Mouse (Mus musculus): ENCODE results near the gene Ngdn. TPM values are rescaled to one million over a fixed set of nuclear protein-coding genes. Genes with fewer than 3 reads are reported as not detected.
"Not testable (repeated sequence)": the region's sequence is repeated elsewhere in the genome, so short reads cannot be mapped to it uniquely, and the experiment has no call there.

Gene Ngdn
- polyA plus RNA-seq, 1 experiment from 2014 or later, result 87.2 TPM

DNA sequence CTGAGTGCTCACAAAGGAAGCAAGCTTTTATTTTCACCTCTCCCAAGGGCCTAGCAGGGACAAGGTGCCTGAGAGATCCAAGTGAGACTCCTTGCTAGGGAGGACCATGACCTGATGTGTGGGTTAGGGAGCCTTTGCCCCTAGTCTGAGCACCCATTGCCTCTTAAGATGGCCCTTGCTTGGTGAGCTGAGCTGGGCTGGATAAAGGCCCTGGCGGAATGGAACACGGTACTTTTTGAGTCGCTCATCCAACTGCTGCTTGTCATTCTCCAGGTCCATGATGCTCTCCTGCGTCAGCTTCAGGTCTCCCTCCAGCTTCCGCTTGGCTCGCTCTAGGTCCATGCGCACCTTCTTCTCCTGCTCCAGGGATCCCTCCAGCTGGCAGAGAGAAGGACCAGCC is 33.3 kb upstream of the Ngdn start:
- Histone ChIP-seq H3K27me3 (replicated peaks; ENCODE audit: control insufficient read depth, insufficient read depth, low read length) (no peaks in the 10 kb centered on the region), H3K4me2 (ENCODE audit: low read depth, low read length) (no peak overlapping the region), H3K9ac (ENCODE audit: low read depth, low read length) (no peak overlapping the region), H3K4me1 (ENCODE audit: control insufficient read depth, insufficient read depth, low read length) (no peaks in the 10 kb centered on the region), H3K27ac (ENCODE audit: low read length) (no peak overlapping the region), H3K4me3 (ENCODE audit: low read length) (no peak overlapping the region), H3K9me3 (ENCODE audit: control insufficient read depth, low read length) (no peaks in the 10 kb centered on the region), H3K36me3 (ENCODE audit: control insufficient read depth, insufficient read depth, low read length) (no peaks in the 10 kb centered on the region)
- no peak for ATAC-seq
- WGBS, result 98% methylated on average over 7 of the region's 7 CpGs

GRCm38 (mm10) chr14:54988350-54988874 is 26.8 kb upstream of the Ngdn start:
- not testable (repeated sequence) for H3K9ac ChIP-seq (ENCODE audit: low read depth, low read length); H3K36me3 ChIP-seq (ENCODE audit: control insufficient read depth, insufficient read depth, low read length); H3K9me3 ChIP-seq (ENCODE audit: control insufficient read depth, low read length); H3K4me3 ChIP-seq (ENCODE audit: low read length); ATAC-seq; H3K4me2 ChIP-seq (ENCODE audit: low read depth, low read length); H3K4me1 ChIP-seq (ENCODE audit: control insufficient read depth, insufficient read depth, low read length); H3K27me3 ChIP-seq (replicated peaks; ENCODE audit: control insufficient read depth, insufficient read depth, low read length); H3K27ac ChIP-seq (ENCODE audit: low read length)
- WGBS, result 92% methylated on average over 9 of the region's 9 CpGs

DNA sequence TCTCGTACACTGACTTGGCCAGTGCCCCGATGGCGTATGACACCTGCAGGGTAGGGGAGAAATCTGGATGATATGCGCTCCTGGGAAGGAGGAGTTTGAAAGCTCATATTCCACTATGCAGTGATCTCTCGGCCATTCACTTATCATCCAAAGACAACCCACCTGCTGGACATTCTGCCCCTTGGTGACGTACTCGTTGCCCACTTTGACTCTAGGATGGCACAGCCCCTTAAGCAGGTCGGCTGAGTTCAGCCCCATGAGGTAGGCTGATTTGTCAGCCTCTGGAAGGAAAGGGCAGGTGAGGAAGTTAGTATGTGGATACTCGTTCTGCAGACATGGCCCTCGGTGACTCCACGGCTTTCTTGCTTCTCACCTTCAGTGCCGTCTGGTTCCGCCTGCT is 26.4 kb upstream of the Ngdn start:
- no peak overlapping the region for H3K4me2 ChIP-seq (ENCODE audit: low read depth, low read length)
- H3K27ac ChIP-seq (ENCODE audit: low read length), result no peak overlapping the region
- H3K27me3 ChIP-seq (replicated peaks; ENCODE audit: control insufficient read depth, insufficient read depth, low read length), result no peaks in the 10 kb centered on the region
- H3K4me1 ChIP-seq (ENCODE audit: control insufficient read depth, insufficient read depth, low read length), result peaks cover 5% of the 10 kb centered on the region; the same call in 1 of the 2 replicates
- no peak overlapping the region for H3K4me3 ChIP-seq (ENCODE audit: low read length)
- no peaks in the 10 kb centered on the region for H3K36me3 ChIP-seq (ENCODE audit: control insufficient read depth, insufficient read depth, low read length)
- H3K9ac ChIP-seq (ENCODE audit: low read depth, low read length), result no peak overlapping the region
- no peak for ATAC-seq
- H3K9me3 ChIP-seq (ENCODE audit: control insufficient read depth, low read length), result no peaks in the 10 kb centered on the region
- whole genome bisulfite sequencing, result 90% methylated on average over 13 of the region's 13 CpGs

GRCm38 (mm10) chr14:54989886-54990441 is 25.3 kb upstream of the Ngdn start:
- Histone ChIP-seq H3K4me3 (ENCODE audit: low read length) (no peak overlapping the region), H3K4me1 (ENCODE audit: control insufficient read depth, insufficient read depth, low read length) (peaks cover 7% of the 10 kb centered on the region; the same call in 1 of the 2 replicates), H3K9ac (ENCODE audit: low read depth, low read length) (no peak overlapping the region), H3K4me2 (ENCODE audit: low read depth, low read length) (no peak overlapping the region), H3K27me3 (replicated peaks; ENCODE audit: control insufficient read depth, insufficient read depth, low read length) (no peaks in the 10 kb centered on the region), H3K27ac (ENCODE audit: low read length) (no peak overlapping the region), H3K9me3 (ENCODE audit: control insufficient read depth, low read length) (no peaks in the 10 kb centered on the region), H3K36me3 (ENCODE audit: control insufficient read depth, insufficient read depth, low read length) (no peaks in the 10 kb centered on the region)
- 88% methylated on average over 8 of the region's 8 CpGs for WGBS
- no peak for ATAC-seq

DNA sequence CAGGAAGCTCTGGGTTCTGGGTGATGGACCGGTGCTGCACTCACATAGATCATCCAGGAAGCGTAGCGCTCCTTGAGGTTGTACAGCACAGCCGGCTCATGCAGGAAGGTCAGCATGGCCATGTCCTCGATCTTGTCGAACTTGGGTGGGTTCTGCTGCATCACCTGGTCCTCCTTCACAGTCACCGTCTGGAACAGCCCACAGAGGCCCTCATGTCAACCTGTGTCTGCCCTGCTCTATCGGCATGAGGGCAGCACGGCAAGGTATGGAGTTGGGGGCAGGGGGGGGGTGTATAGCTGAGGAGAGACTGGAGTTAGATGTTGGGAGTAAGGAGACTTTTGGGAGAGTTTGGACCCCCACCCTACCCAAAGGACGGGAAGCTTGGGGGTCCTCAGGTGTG is 23.1 kb upstream of the Ngdn start:
- H3K27me3 ChIP-seq (replicated peaks; ENCODE audit: control insufficient read depth, insufficient read depth, low read length), result no peaks in the 10 kb centered on the region

GRCm38 (mm10) chr14:54993636-54994035 is 21.6 kb upstream of the Ngdn start:
- no peaks in the 10 kb centered on the region for H3K27me3 ChIP-seq (replicated peaks; ENCODE audit: control insufficient read depth, insufficient read depth, low read length)
- ATAC-seq, result peak; percentile 70
- no peaks in the 10 kb centered on the region for H3K9me3 ChIP-seq (ENCODE audit: control insufficient read depth, low read length)
- no peak overlapping the region for H3K4me2 ChIP-seq (ENCODE audit: low read depth, low read length)
- 35% methylated on average over 10 of the region's 10 CpGs for WGBS
- no peak overlapping the region for H3K27ac ChIP-seq (ENCODE audit: low read length)
- peaks cover 7% of the 10 kb centered on the region; the same call in 1 of the 2 replicates for H3K4me1 ChIP-seq (ENCODE audit: control insufficient read depth, insufficient read depth, low read length)
- no peaks in the 10 kb centered on the region for H3K36me3 ChIP-seq (ENCODE audit: control insufficient read depth, insufficient read depth, low read length)
- no peak overlapping the region for H3K4me3 ChIP-seq (ENCODE audit: low read length)
- H3K9ac ChIP-seq (ENCODE audit: low read depth, low read length), result peak overlapping the region; percentile 6; the same call in 1 of the 2 replicates

More for the DNA sequence above, 23.1 kb upstream of the Ngdn start:
- no peak for ATAC-seq
- no peak overlapping the region for H3K4me3 ChIP-seq (ENCODE audit: low read length)
- 89% methylated on average over 10 of the region's 10 CpGs for WGBS
- H3K9ac ChIP-seq (ENCODE audit: low read depth, low read length), result no peak overlapping the region
- no peak overlapping the region for H3K4me2 ChIP-seq (ENCODE audit: low read depth, low read length)
- no peaks in the 10 kb centered on the region for H3K36me3 ChIP-seq (ENCODE audit: control insufficient read depth, insufficient read depth, low read length)
- H3K4me1 ChIP-seq (ENCODE audit: control insufficient read depth, insufficient read depth, low read length), result peaks cover 7% of the 10 kb centered on the region; the same call in 1 of the 2 replicates
- H3K27ac ChIP-seq (ENCODE audit: low read length), result no peak overlapping the region
- no peaks in the 10 kb centered on the region for H3K9me3 ChIP-seq (ENCODE audit: control insufficient read depth, low read length)

DNA sequence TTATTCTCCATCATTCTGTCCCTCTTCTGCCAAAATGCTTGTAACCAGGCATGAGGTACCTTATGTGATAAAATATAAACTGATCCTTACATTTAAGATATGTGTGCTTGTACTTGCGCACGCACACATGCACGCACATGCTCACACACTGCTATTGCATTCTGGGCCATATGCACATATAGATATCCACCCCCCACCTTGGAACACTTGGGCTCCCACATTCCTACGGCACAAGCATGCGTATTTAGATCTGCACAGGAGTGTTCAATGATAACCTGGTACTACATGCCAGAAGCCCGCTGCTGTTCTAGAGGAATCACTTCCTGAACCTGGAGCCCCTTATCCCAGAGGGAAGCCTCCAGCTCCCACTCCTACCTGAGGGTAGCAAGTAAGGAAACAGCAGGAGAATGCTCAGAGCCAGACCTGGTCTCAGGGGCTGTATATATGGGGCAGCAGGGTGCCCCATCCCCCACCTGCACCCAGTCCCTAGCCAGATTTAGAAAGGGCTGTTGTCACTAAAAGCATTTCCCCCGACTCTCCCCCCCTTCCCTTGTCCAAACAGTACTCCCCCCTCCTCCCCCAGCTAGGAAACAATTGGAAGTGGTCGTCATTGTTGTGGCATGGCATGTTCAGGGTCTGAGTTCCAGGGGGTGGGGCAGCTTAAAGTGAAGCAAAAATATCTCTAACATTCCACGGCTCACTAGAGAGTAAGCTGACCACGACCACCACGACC is 21.0 kb upstream of the Ngdn start, which contains the start of gene Myh7:
TSS of gene Myh7 (minus strand) at position 491 of the 733 bp plus-strand sequence.
- H3K9me3 ChIP-seq (ENCODE audit: control insufficient read depth, low read length), result no peaks in the 10 kb centered on the region
- H3K4me3 ChIP-seq (ENCODE audit: low read length), result no peak within 1 kb of the TSS
- H3K27me3 ChIP-seq (replicated peaks; ENCODE audit: control insufficient read depth, insufficient read depth, low read length), result no peaks in the 10 kb centered on the region
- peak within 1 kb of the TSS; percentile 18; the same call in 1 of the 2 replicates for H3K9ac ChIP-seq (ENCODE audit: low read depth, low read length)
- ATAC-seq, result no peak
- H3K36me3 ChIP-seq (ENCODE audit: control insufficient read depth, insufficient read depth, low read length), result no peaks in the 10 kb centered on the region
- H3K27ac ChIP-seq (ENCODE audit: low read length), result no peak within 1 kb of the TSS
- peaks cover 7% of the 10 kb centered on the region; the same call in 1 of the 2 replicates for H3K4me1 ChIP-seq (ENCODE audit: control insufficient read depth, insufficient read depth, low read length)
- 52% methylated on average over 11 of the region's 11 CpGs for WGBS
- no peak within 1 kb of the TSS for H3K4me2 ChIP-seq (ENCODE audit: low read depth, low read length)

GRCm38 (mm10) chr14:54994869-54995186 is 20.4 kb upstream of the Ngdn start:
- Histone ChIP-seq H3K9ac (ENCODE audit: low read depth, low read length) (no peak overlapping the region), H3K27ac (ENCODE audit: low read length) (no peak overlapping the region), H3K27me3 (replicated peaks; ENCODE audit: control insufficient read depth, insufficient read depth, low read length) (no peaks in the 10 kb centered on the region), H3K36me3 (ENCODE audit: control insufficient read depth, insufficient read depth, low read length) (no peaks in the 10 kb centered on the region), H3K4me2 (ENCODE audit: low read depth, low read length) (no peak overlapping the region), H3K4me3 (ENCODE audit: low read length) (no peak overlapping the region), H3K9me3 (ENCODE audit: control insufficient read depth, low read length) (no peaks in the 10 kb centered on the region), H3K4me1 (ENCODE audit: control insufficient read depth, insufficient read depth, low read length) (peaks cover 7% of the 10 kb centered on the region; the same call in 1 of the 2 replicates)
- no peak for ATAC-seq

DNA sequence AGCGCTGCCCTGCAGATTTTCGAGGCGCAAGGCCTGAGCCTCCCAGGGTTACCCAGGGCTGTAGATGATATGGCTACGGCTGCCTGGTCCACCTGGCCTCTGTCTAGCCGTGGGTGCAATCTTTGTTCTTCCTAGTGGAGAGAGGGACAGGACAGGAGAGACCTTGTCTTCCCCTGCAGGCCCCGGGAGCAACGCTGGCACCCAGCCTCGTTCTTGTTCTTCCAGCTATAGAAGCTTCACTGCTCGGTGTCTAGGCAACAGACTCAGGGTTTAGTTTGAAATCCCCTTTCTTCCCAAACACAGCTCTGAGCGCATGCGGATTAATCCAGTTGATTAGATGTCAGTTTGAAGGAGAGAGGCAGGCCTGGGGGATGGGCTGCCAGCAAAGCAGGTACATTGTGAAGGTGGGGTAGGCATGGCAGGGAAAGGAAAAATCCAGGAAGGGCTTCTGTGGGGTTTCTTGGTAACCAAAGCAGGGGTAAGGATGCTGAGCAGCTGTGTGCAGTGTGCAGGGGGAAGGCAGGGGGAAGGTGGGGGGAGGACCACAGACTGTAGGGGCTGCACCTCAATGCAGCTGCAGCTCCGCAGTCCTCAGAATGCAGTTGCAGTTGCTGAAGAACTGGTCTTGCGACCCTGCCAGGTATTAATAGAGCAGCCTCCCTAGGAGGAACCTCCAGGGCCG is 19.7 kb upstream of the Ngdn start:
- no peak overlapping the region for H3K4me3 ChIP-seq (ENCODE audit: low read length)
- H3K36me3 ChIP-seq (ENCODE audit: control insufficient read depth, insufficient read depth, low read length), result no peaks in the 10 kb centered on the region
- H3K9me3 ChIP-seq (ENCODE audit: control insufficient read depth, low read length), result no peaks in the 10 kb centered on the region
- H3K27ac ChIP-seq (ENCODE audit: low read length), result no peak overlapping the region
- H3K4me2 ChIP-seq (ENCODE audit: low read depth, low read length), result no peak overlapping the region
- H3K4me1 ChIP-seq (ENCODE audit: control insufficient read depth, insufficient read depth, low read length), result peaks cover 7% of the 10 kb centered on the region; the same call in 1 of the 2 replicates
- no peak for ATAC-seq
- H3K27me3 ChIP-seq (replicated peaks; ENCODE audit: control insufficient read depth, insufficient read depth, low read length), result no peaks in the 10 kb centered on the region
- H3K9ac ChIP-seq (ENCODE audit: low read depth, low read length), result no peak overlapping the region
- WGBS, result 50% methylated on average over 14 of the region's 14 CpGs

Data from intestine, embryonic 16.5 days (tissue).